Mouse (Mus musculus): Measurements from ENCODE around the gene Sae1.
"Not testable (repeated sequence)": the region's sequence is repeated elsewhere in the genome, so short reads cannot be mapped to it uniquely, and the experiment has no call there.

The Sae1 gene

DNA sequence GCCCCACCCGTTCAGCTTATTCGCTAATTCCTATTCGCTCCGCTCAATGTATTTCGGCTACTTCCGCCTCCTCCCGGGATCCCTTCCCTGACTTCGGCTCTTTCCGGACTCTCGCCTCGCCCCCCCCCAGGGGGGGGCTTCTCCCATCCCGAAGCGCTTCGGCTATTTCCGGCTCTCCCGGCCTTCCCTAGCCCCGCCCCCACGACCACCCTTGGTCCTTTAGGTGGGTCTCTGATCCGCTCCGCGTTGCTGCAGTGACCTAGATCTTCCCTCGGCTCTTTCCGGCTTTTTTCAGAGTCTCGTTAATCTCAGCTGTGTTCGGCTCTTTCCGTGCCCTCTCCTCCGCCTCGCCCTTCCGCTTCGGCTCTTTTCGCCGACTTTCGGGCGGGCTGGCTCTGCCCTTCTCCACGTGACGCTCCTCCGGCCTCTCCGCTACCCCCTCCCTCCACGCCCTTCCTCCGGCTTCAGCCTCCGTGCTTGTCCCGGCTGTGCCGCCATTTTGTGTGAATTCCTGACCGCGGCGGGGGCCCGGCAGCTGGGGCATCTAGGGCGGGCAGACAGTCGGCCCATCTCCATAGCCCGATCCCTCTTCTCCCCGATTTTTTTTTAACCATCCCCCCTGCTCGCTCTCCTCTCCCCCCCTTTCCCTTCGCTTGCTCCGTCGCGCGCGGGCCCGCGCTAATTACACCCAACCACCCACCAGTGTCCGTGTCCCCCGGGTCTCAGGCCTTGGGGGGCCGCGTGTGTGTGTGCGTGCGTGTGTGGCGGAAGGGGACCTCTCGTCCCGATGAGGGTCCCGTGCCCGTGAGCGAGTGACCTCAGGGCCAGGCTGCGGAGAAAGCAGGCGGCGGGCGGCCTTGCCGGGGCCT, 12.4 kb upstream of the Sae1 start:
- H3K27me3 ChIP-seq (ENCODE audit: insufficient read depth, low read length) = no peaks in the 10 kb centered on the region
- H3K4me3 ChIP-seq (replicated peaks; ENCODE audit: low read length) = peak overlapping the region; percentile 94
- no peak for TF ChIP-seq POU5F1 (IDR thresholded peaks at IDR 0.05; ENCODE audit: borderline replicate concordance, low read length)
- TF ChIP-seq NANOG (IDR thresholded peaks at IDR 0.05; ENCODE audit: borderline replicate concordance, low read length) = no peak
- no peak for TF ChIP-seq CTCF (conservative IDR thresholded peaks at IDR 0.05; ENCODE audit: low read length)
- H3K36me3 ChIP-seq (ENCODE audit: insufficient read depth, low read length) = peaks cover 20% of the 10 kb centered on the region
- peaks cover 42% of the 10 kb centered on the region for H3K4me1 ChIP-seq (replicated peaks; ENCODE audit: low read depth, low read length)
- no peaks in the 10 kb centered on the region for H3K9me3 ChIP-seq (ENCODE audit: low read length)

DNA sequence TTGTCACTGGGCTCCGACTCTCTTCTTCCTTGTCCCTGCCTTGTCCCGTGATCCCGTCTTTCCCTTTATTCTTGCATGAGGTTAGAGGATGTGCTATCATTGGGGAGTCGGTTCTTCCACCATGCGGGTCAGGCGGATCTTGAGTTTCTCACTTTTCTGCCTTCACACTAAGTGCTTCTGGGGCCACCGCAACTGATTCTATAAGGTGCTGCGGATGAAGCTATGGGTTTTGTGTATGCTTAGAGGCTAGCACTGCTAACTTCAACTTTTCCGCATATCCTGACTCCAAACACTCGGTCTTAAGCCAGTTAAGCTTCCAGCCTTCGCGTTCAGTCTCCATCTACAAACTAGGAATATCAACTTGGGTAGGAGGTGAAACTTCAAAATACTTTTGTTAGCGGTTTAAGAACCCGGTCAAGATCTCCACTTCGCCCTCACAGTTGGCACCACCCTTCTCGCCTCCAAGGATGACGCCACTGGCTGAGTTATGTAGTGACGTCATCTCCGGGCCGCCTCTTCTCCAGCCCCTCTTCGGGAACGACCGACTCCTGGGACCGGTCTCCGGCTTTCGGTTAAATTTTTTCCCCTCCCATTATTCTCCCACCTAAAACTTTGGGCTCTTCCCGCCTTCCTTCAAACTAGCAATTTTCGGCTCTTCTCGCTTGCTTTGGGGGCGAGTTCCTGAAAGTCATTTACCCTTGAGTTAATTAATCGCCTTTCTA, 11.7 kb upstream of the Sae1 start:
- Histone ChIP-seq H3K4me1 (replicated peaks; ENCODE audit: low read depth, low read length) (peaks cover 34% of the 10 kb centered on the region), H3K4me3 (replicated peaks; ENCODE audit: low read length) (peak overlapping the region; percentile 94), H3K36me3 (ENCODE audit: insufficient read depth, low read length) (peaks cover 12% of the 10 kb centered on the region), H3K27me3 (ENCODE audit: insufficient read depth, low read length) (no peaks in the 10 kb centered on the region), H3K9me3 (ENCODE audit: low read length) (no peaks in the 10 kb centered on the region)
- TF ChIP-seq POU5F1 (IDR thresholded peaks at IDR 0.05; ENCODE audit: borderline replicate concordance, low read length) (no peak), CTCF (conservative IDR thresholded peaks at IDR 0.05; ENCODE audit: low read length) (no peak), NANOG (IDR thresholded peaks at IDR 0.05; ENCODE audit: borderline replicate concordance, low read length) (no peak)

DNA sequence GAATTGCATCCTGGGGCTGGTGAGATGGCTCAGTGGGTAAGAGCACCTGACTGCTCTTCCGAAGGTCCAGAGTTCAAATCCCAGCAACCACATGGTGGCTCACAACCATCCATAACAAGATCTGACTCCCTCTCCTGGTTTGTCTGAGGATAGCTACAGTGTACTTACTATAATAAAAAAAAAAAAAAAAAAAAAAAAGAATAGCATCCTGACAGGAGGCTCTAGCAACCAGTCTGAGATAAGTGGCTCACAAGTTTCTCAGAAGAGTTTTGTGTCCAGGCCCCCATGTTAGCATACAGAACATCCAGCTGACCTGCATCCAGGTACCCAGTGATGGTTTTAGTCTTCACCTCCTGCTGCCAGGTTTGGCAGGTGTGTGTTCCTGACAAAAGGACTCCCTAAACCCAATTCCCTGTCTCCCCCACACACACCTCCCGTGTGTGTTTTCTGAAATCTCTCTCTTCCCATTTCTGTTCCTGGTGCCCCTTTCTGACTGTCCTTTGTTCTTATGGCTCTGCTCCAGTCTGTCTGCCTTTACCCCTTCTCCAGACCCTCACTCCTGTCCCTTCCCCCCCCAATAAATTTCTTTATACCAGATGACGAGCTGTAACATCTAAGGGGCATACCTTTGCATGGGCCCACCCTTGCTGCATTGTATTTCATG, 10.9 kb upstream of the Sae1 start:
- peaks cover 7% of the 10 kb centered on the region for H3K36me3 ChIP-seq (ENCODE audit: insufficient read depth, low read length)
- H3K4me3 ChIP-seq (replicated peaks; ENCODE audit: low read length) = peak overlapping the region; percentile 94
- no peaks in the 10 kb centered on the region for H3K9me3 ChIP-seq (ENCODE audit: low read length)
- peaks cover 26% of the 10 kb centered on the region for H3K4me1 ChIP-seq (replicated peaks; ENCODE audit: low read depth, low read length)
- no peaks in the 10 kb centered on the region for H3K27me3 ChIP-seq (ENCODE audit: insufficient read depth, low read length)
- TF ChIP-seq NANOG (IDR thresholded peaks at IDR 0.05; ENCODE audit: borderline replicate concordance, low read length) = no peak
- TF ChIP-seq CTCF (conservative IDR thresholded peaks at IDR 0.05; ENCODE audit: low read length) = no peak
- no peak for TF ChIP-seq POU5F1 (IDR thresholded peaks at IDR 0.05; ENCODE audit: borderline replicate concordance, low read length)

DNA sequence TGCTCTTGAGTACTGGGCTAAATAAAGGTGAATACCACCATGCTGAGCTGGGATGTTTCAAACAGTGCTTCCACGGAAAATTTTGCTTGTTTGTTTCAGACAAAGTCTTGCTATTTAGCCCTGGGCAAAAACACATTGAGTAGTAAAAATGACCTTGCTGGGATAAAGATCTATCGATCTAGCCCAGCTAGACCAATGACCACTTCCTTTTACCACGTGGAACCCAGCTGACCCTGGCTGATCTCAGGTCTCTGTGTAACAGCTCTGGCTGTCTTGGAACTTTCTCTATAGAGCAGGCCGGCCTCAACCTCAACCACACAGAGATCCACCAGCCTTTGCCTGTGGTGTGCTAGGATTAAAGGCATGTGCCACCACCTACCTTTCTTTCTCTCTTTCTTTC, 9.9 kb upstream of the Sae1 start:
- Histone ChIP-seq H3K4me3 (replicated peaks; ENCODE audit: low read length) (no peak overlapping the region), H3K27me3 (ENCODE audit: insufficient read depth, low read length) (no peaks in the 10 kb centered on the region), H3K36me3 (ENCODE audit: insufficient read depth, low read length) (no peaks in the 10 kb centered on the region), H3K4me1 (replicated peaks; ENCODE audit: low read depth, low read length) (peaks cover 18% of the 10 kb centered on the region), H3K9me3 (ENCODE audit: low read length) (no peaks in the 10 kb centered on the region)
- TF ChIP-seq NANOG (IDR thresholded peaks at IDR 0.05; ENCODE audit: borderline replicate concordance, low read length) = no peak

DNA sequence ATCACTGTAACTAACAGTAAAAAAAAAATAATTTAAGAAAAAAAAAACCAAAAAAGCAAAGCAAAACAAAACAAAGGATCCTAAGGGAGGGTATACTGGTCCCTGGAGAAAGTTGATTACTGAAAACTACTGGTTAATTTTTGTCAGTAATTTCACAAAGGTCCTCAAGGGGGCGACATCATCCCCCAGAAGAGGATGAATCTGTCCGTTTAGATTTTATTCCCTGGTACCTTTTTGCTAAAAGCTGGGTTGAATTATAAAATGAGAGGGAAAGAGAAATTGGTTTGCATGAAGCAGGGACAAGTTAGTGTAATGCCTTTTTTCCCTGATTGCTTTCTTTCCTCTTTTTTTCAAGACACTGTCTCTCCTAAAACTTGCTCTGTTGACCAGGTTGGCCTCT, 8.3 kb upstream of the Sae1 start:
- TF ChIP-seq NANOG (IDR thresholded peaks at IDR 0.05; ENCODE audit: borderline replicate concordance, low read length) (no peak), CTCF (conservative IDR thresholded peaks at IDR 0.05; ENCODE audit: low read length) (peak; percentile 80)
- Histone ChIP-seq H3K27me3 (ENCODE audit: insufficient read depth, low read length) (no peaks in the 10 kb centered on the region), H3K4me1 (replicated peaks; ENCODE audit: low read depth, low read length) (peaks cover 24% of the 10 kb centered on the region), H3K4me3 (replicated peaks; ENCODE audit: low read length) (no peak overlapping the region), H3K36me3 (ENCODE audit: insufficient read depth, low read length) (no peaks in the 10 kb centered on the region), H3K9me3 (ENCODE audit: low read length) (no peaks in the 10 kb centered on the region)

DNA sequence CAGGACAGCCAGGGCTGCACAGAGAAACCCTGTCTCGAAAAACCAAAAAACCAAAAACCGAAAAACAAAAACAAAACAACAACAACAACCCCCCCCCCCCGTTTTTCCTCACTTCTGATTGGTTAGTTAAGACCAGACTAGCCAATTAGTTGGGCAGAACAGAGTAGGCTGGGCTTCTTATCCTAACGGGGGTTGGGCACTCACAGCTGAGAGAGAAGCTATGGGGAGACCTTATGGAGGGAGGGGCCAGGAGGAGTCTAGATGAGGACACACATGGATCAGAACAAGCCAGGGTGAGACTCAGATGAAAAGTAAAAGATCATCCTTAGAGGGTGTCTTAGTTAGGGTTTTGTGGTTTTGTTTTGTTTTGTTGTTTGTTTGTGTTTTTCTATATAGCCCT, 5.3 kb upstream of the Sae1 start:
- H3K27me3 ChIP-seq (ENCODE audit: insufficient read depth, low read length) = no peaks in the 10 kb centered on the region
- no peaks in the 10 kb centered on the region for H3K9me3 ChIP-seq (ENCODE audit: low read length)
- no peak overlapping the region for H3K4me3 ChIP-seq (replicated peaks; ENCODE audit: low read length)
- TF ChIP-seq NANOG (IDR thresholded peaks at IDR 0.05; ENCODE audit: borderline replicate concordance, low read length) = no peak
- no peak for TF ChIP-seq POU5F1 (IDR thresholded peaks at IDR 0.05; ENCODE audit: borderline replicate concordance, low read length)
- TF ChIP-seq CTCF (conservative IDR thresholded peaks at IDR 0.05; ENCODE audit: low read length) = no peak
- peaks cover 18% of the 10 kb centered on the region for H3K4me1 ChIP-seq (replicated peaks; ENCODE audit: low read depth, low read length)
- no peaks in the 10 kb centered on the region for H3K36me3 ChIP-seq (ENCODE audit: insufficient read depth, low read length)

DNA sequence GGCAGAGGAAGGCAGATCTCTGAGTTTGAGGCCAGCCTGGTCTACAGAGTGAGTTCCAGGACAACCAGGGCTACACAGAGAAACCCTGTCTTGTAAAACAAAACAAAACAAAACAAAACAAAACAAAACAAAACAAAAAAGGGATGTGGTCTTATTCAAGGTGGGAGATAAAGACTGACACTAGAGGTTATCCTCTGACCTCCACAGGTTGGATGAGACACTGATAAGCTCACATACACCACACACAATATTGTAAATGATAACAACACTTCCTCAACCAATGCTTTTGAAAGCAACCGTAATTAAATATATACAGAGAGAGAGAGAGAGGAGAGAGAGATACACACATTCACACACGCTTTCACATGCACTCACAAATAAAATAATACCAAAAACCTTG, 2.3 kb upstream of the Sae1 start:
- H3K4me3 ChIP-seq (replicated peaks; ENCODE audit: low read length); H3K9me3 ChIP-seq (ENCODE audit: low read length); H3K27me3 ChIP-seq (ENCODE audit: insufficient read depth, low read length): not testable (repeated sequence)
- peaks cover 18% of the 10 kb centered on the region for H3K36me3 ChIP-seq (ENCODE audit: insufficient read depth, low read length)
- H3K4me1 ChIP-seq (replicated peaks; ENCODE audit: low read depth, low read length) = peaks cover 35% of the 10 kb centered on the region

DNA sequence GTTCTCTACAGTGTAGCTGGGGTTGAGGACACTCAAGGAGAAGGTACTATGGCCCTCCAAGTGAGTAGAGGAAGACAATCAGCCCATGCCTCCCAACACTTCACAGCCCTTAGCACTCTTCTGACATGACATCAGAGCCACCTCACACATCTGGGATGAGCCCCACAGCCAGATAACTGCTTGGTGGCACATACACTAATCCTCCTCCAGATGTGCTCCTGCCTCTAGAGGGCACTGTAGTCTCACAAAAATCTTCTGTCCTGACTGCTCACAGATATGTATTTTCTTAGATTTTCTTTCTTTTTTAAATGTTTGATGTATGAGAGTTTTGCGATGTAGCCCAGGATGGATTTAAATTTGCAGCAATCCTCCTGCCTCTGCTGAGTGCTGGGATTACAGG, 11.1 kb downstream of the Sae1 start:
- no peak for TF ChIP-seq POU5F1 (IDR thresholded peaks at IDR 0.05; ENCODE audit: borderline replicate concordance, low read length)
- TF ChIP-seq CTCF (conservative IDR thresholded peaks at IDR 0.05; ENCODE audit: low read length) = peak; percentile 47
- Histone ChIP-seq H3K4me1 (replicated peaks; ENCODE audit: low read depth, low read length) (peaks cover 66% of the 10 kb centered on the region), H3K27me3 (ENCODE audit: insufficient read depth, low read length) (no peaks in the 10 kb centered on the region), H3K9me3 (ENCODE audit: low read length) (no peaks in the 10 kb centered on the region), H3K36me3 (ENCODE audit: insufficient read depth, low read length) (peaks cover 98% of the 10 kb centered on the region), H3K4me3 (replicated peaks; ENCODE audit: low read length) (no peak overlapping the region)

Measured in E14TG2a.4 (cell line).